Mouse (Mus musculus) heart, embryonic 10.5 days (tissue): Measurements from ENCODE around the gene Ift88. TPM values are rescaled to one million over a fixed set of nuclear protein-coding genes. Genes with fewer than 3 reads are reported as not detected.

Experiments used
- DNase-seq: peaks from one replicate; pipeline ENCODE4 v3.0.0-alpha.2; 2017; ENCODE audit warnings: low spot score
- H3K27ac ChIP-seq: fragments of 300-500 bp; sonication (generic); 2 replicates; pipeline ENCODE4 v1.5.1; 2016; ENCODE audit warnings: mild to moderate bottlenecking
- H3K27me3 ChIP-seq: fragments of 300-500 bp; sonication (generic); 2 replicates; pipeline ENCODE4 v1.6.1; 2016; ENCODE audit warnings: mild to moderate bottlenecking; ENCODE audit not compliant: poor library complexity, insufficient read depth, severe bottlenecking
- H3K36me3 ChIP-seq: fragments of 300-500 bp; sonication (generic); 2 replicates; pipeline ENCODE4 v1.6.1; 2016; ENCODE audit warnings: mild to moderate bottlenecking, moderate library complexity
- H3K4me1 ChIP-seq: fragments of 300-500 bp; sonication (generic); 2 replicates; pipeline ENCODE4 v1.6.1; 2016; ENCODE audit warnings: mild to moderate bottlenecking
- H3K4me3 ChIP-seq: fragments of 300-500 bp; sonication (generic); 2 replicates; pipeline ENCODE4 v1.5.1; 2016; ENCODE audit warnings: mild to moderate bottlenecking, moderate library complexity
- H3K9me3 ChIP-seq: fragments of 300-500 bp; sonication (generic); 2 replicates; pipeline ENCODE4 v1.6.1; 2016; ENCODE audit warnings: mild to moderate bottlenecking, moderate library complexity
- WGBS: fragments of 180-500 bp; shearing (Covaris S2); methylation state at CpG from one replicate; pipeline ENCODE4 v1.1.7; 2016; 5-methylcytosine and 5-hydroxymethylcytosine counted together
- polyA plus RNA-seq: library from polyadenylated mRNA; unstranded; fragments of >200 nt; fragmentation: Nextera tagmentation; extraction: Ambion mirVana; gene quantifications from 2 replicates; pipeline ENCODE4 v1.2.1, GENCODE M21; 2016

Ift88 gene
- 5.0 and 6.3 TPM in 2 replicates for polyA plus RNA-seq

DNA sequence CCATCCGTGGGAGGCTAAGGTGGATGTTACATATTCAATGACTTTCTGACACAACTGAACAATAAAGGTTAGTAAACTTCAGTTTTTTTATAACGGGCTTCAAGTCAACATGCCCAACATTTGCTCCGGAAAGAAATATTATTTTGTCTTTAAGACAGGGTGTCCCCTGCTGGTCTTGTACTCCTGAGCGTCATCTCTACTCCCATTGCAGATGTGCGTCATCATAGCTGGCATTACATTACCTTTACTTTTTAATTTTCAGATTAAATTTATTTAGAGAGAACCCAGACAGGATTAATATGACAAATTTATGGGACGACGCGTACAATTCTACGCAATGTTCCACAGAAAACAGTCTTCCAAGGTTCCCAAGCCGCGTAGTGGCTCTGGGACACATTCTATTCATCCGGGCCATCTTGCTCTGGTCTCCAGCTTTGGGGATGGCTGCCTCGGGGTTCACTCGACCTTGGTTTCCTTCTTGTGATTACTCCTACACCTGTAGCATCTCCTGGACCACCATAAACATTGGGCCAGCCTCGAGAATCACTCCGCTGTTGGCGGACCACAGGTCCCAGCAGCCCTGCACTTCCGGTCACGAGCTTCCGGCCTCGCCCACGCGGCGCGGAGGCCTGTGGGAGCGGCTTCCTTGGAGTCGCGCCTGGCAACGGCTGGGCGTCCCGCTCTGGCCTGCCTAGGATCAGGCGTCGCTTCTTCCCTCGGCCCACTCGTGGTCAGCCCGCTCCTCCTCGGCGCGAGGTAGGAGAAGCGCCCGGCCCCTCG, at the start of gene Ift88:
TSS of gene Ift88 (plus strand) at position 631 of the 780 bp plus-strand sequence.
- H3K4me3 ChIP-seq, result peak within 1 kb of the TSS; percentile 93
- WGBS, result 5% methylated on average over 42 of the region's 42 CpGs
- no peaks in the 10 kb centered on the region for H3K9me3 ChIP-seq
- H3K27me3 ChIP-seq, result no peaks in the 10 kb centered on the region
- H3K36me3 ChIP-seq, result no peaks in the 10 kb centered on the region
- peak; percentile 96 for DNase-seq
- H3K4me1 ChIP-seq, result peaks cover 7% of the 10 kb centered on the region; the same call in 1 of the 2 replicates
- H3K27ac ChIP-seq, result peak within 1 kb of the TSS; percentile 84

- H3K36me3 ChIP-seq, result no peaks in the 10 kb centered on the region
- H3K9me3 ChIP-seq, result no peaks in the 10 kb centered on the region
- no peaks in the 10 kb centered on the region for H3K27me3 ChIP-seq
- no peaks in the 10 kb centered on the region for H3K4me1 ChIP-seq
- no peak overlapping the region for H3K4me3 ChIP-seq
- no peak for DNase-seq
- H3K27ac ChIP-seq, result no peak overlapping the region
- 66% methylated on average over 9 of the region's 9 CpGs for WGBS
Measured at GRCm38 (mm10) chr14:57375205-57375604, 48.7 kb upstream of the Ift88 start.

DNA sequence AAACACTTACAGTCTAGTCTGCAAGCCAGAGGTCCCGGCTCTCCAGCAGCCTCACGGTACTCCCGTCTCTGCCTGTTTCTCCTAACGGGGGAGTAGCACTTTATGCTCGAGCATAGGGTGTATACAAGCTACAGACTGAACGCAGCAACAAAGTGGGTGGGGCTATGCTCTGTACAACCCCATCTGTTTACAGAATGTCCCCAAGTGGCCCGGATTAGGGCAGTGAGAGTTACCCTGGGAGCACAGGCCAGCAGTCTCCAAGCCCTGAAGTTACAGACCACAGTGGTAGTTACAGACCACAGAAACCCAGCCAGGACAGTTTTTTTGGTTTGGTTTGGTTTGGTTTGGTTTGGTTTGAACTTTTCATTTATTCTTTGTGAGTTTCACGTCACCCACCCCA, 47.8 kb upstream of the Ift88 start:
- no peak overlapping the region for H3K27ac ChIP-seq
- no peaks in the 10 kb centered on the region for H3K36me3 ChIP-seq
- DNase-seq, result no peak
- H3K4me1 ChIP-seq, result no peaks in the 10 kb centered on the region
- no peak overlapping the region for H3K4me3 ChIP-seq
- H3K27me3 ChIP-seq, result no peaks in the 10 kb centered on the region
- no peaks in the 10 kb centered on the region for H3K9me3 ChIP-seq
- WGBS, result 78% methylated on average over 8 of the region's 8 CpGs

DNA sequence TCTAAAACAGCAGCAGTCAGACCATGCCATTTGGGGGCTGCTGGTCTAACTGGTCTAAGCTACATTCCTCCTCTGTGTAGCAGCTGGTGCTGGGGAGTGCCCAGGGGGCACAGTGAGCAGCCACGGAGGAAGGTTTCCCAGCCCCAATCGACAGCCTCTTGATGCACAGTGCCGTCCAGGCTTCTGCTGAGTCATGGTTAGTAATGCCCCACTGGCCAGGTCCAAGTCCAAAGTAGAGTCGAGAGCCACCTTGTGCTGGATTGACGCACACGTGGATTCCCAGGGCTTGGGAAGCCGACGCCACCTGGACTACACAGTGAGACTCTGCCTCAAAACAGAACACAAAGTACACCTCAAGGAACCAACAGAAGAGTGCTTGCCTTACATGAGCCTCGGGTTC, 46.9 kb upstream of the Ift88 start:
- Histone ChIP-seq H3K4me3 (no peak overlapping the region), H3K27ac (no peak overlapping the region), H3K4me1 (no peaks in the 10 kb centered on the region), H3K9me3 (no peaks in the 10 kb centered on the region), H3K36me3 (no peaks in the 10 kb centered on the region), H3K27me3 (no peaks in the 10 kb centered on the region)
- no peak for DNase-seq
- whole genome bisulfite sequencing, result 75% methylated on average over 9 of the region's 9 CpGs

GRCm38 (mm10) chr14:57377531-57377930, 46.3 kb upstream of the Ift88 start:
- Histone ChIP-seq H3K27me3 (no peaks in the 10 kb centered on the region), H3K9me3 (no peaks in the 10 kb centered on the region), H3K27ac (no peak overlapping the region), H3K4me3 (no peak overlapping the region), H3K4me1 (no peaks in the 10 kb centered on the region), H3K36me3 (no peaks in the 10 kb centered on the region)
- no peak for DNase-seq
- WGBS, result 72% methylated on average over 5 of the region's 5 CpGs

DNA sequence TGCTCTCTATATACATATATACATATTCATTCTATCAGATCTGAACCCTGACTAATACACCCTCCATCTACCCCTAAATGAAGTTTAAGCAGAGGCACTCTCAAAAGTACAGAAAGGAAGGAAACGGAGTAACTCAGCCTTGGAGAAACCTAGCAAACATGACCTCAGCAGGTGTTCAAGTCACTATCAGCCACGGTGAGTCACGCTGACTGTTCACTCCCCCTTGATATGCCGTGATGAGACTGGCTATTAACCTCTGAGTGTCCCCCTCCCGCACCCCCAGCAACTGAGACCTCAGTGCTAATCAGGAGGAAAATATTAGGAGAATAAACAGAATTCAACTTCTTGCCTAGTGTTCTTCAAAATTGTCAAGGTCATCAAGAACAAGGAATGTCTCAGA, 38.2 kb upstream of the Ift88 start:
- no peaks in the 10 kb centered on the region for H3K36me3 ChIP-seq
- no peaks in the 10 kb centered on the region for H3K27me3 ChIP-seq
- DNase-seq, result no peak
- peaks cover 3% of the 10 kb centered on the region; the same call in 1 of the 2 replicates for H3K4me1 ChIP-seq
- no peak overlapping the region for H3K4me3 ChIP-seq
- no peak overlapping the region for H3K27ac ChIP-seq
- 74% methylated on average over 5 of the region's 5 CpGs for WGBS
- H3K9me3 ChIP-seq, result no peaks in the 10 kb centered on the region

DNA sequence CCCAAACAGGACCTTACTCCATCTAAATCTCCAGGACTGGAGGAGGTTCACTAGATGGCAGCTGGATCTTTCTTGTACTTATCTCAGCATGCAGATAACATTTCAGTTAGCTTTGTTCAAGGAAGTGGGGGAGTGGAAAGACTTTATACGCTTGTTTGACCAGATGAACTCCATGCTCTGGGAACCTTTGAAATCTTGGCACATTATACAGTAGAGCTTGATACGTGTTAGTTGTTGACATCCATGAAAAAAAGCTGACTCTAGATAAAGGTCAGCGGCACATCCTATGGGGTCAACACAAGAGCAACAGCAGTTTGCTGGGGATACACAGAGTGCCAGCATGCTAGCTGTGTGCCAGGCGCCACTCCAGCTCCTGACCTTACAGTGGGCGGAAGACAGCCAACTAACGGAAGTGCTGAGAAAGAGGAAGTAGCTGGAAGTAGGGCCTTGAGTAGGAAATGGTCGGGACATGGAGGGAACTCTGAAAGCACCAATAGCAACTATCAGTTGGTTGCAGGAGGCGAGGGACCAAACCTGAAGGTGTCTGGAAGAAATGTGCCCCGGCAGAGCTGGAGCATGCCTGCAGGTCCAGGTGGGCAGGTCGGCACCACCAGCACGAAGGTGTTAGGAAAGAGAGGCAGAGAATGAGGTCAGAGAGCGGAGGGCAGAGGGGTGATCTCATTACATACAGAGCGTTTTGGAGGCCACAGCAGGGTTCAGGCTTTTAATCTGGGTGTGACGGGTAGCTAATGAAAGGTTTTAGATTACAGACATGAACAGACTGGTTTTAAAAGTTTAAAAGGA, 36.9 kb upstream of the Ift88 start:
- Histone ChIP-seq H3K4me3 (no peak overlapping the region), H3K36me3 (no peaks in the 10 kb centered on the region), H3K9me3 (no peaks in the 10 kb centered on the region), H3K4me1 (peaks cover 3% of the 10 kb centered on the region; the same call in 1 of the 2 replicates), H3K27ac (no peak overlapping the region), H3K27me3 (no peaks in the 10 kb centered on the region)
- no peak for DNase-seq
- 49% methylated on average over 14 of the region's 14 CpGs for WGBS

GRCm38 (mm10) chr14:57391621-57392020, 32.2 kb upstream of the Ift88 start:
- 60% methylated on average over 4 of the region's 4 CpGs for WGBS
- H3K36me3 ChIP-seq, result no peaks in the 10 kb centered on the region

GRCm38 (mm10) chr14:57392278-57392677, 31.6 kb upstream of the Ift88 start:
- Histone ChIP-seq H3K27ac (no peak overlapping the region), H3K9me3 (no peaks in the 10 kb centered on the region), H3K36me3 (no peaks in the 10 kb centered on the region), H3K27me3 (peaks cover 13% of the 10 kb centered on the region; the same call in 1 of the 2 replicates), H3K4me1 (peaks cover 5% of the 10 kb centered on the region), H3K4me3 (no peak overlapping the region)
- 55% methylated on average over 5 of the region's 5 CpGs for WGBS
- DNase-seq, result no peak

More at GRCm38 (mm10) chr14:57391621-57392020, 32.2 kb upstream of the Ift88 start:
- H3K9me3 ChIP-seq, result no peaks in the 10 kb centered on the region
- DNase-seq, result no peak
- H3K4me1 ChIP-seq, result peaks cover 7% of the 10 kb centered on the region
- peaks cover 8% of the 10 kb centered on the region; the same call in 1 of the 2 replicates for H3K27me3 ChIP-seq
- H3K27ac ChIP-seq, result no peak overlapping the region
- no peak overlapping the region for H3K4me3 ChIP-seq

GRCm38 (mm10) chr14:57395470-57395869, 28.4 kb upstream of the Ift88 start:
- Histone ChIP-seq H3K9me3 (no peaks in the 10 kb centered on the region), H3K4me1 (peaks cover 11% of the 10 kb centered on the region), H3K27me3 (peaks cover 20% of the 10 kb centered on the region; the same call in 1 of the 2 replicates), H3K4me3 (no peak overlapping the region), H3K27ac (no peak overlapping the region), H3K36me3 (no peaks in the 10 kb centered on the region)
- DNase-seq, result no peak
- WGBS, result 69% methylated on average over 2 of the region's 2 CpGs

DNA sequence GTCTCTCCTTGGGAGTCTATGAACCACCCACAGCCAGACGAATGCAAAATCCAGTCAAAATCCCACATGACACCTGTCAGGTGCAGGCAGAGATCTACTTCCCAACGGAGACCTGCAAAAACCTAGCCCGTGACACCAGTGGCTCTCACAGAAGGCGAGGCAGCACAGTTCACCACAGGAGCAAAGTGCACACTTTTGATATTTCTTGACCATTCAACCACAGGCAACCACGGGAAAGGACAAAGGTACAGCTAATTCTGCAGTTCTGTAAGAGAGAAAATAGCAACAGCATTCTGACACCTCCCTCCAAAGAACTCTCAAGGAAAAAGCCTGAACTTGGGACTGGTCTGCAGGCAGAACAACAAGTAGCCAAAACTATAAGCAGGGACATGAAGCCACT, 26.6 kb upstream of the Ift88 start:
- no peaks in the 10 kb centered on the region for H3K36me3 ChIP-seq
- H3K4me3 ChIP-seq, result no peak overlapping the region
- peaks cover 9% of the 10 kb centered on the region for H3K4me1 ChIP-seq
- no peak for DNase-seq
- no peak overlapping the region for H3K27ac ChIP-seq
- H3K27me3 ChIP-seq, result peaks cover 20% of the 10 kb centered on the region; the same call in 1 of the 2 replicates
- 79% methylated on average over 5 of the region's 5 CpGs for WGBS
- no peaks in the 10 kb centered on the region for H3K9me3 ChIP-seq

- peaks cover 6% of the 10 kb centered on the region; the same call in 1 of the 2 replicates for H3K4me1 ChIP-seq
- H3K27ac ChIP-seq, result peak within 1 kb of the TSS; percentile 84
- no peaks in the 10 kb centered on the region for H3K36me3 ChIP-seq
- peak; percentile 97 for DNase-seq
- no peaks in the 10 kb centered on the region for H3K9me3 ChIP-seq
- peak within 1 kb of the TSS; percentile 74 for H3K4me3 ChIP-seq
- peaks cover 20% of the 10 kb centered on the region; the same call in 1 of the 2 replicates for H3K27me3 ChIP-seq
- 2% methylated on average over 43 of the region's 43 CpGs for WGBS
Measured at GRCm38 (mm10) chr14:57398065-57398757, 25.7 kb upstream of the Ift88 start, which contains the start of gene Cryl1. Cryl1 (minus strand) TSS chr14:57398529.
